Mouse (Mus musculus): ENCODE data around the gene Unc50. TPM values are rescaled to one million over a fixed set of nuclear protein-coding genes. Genes with fewer than 3 reads are reported as not detected.

Gene Unc50
- 127 and 138 TPM in 2 replicates for polyA plus RNA-seq (2014; fragmentation: Nextera tagmentation; extraction: Ambion mirVana)

GRCm38 (mm10) chr1:37429366-37430296, at the start of gene Unc50, which contains the start of gene Coa5:
Gene Unc50 (plus strand): TSS chr1:37430139.
Gene Coa5 (minus strand): TSS chr1:37430103.
- Histone ChIP-seq H3K4me1 (ENCODE audit: control insufficient read depth, insufficient read depth, low read length) (peaks cover 13% of the 10 kb centered on the region), H3K9me3 (ENCODE audit: control insufficient read depth, low read length) (no peaks in the 10 kb centered on the region), H3K27ac (ENCODE audit: low read depth, low read length) (no peak within 1 kb of the TSS), H3K4me2 (peak within 1 kb of the TSS; percentile 85), H3K27me3 (ENCODE audit: control insufficient read depth, insufficient read depth, low read length) (no peaks in the 10 kb centered on the region), H3K4me3 (ENCODE audit: low read depth, low read length) (peak within 1 kb of the TSS; percentile 89), H3K36me3 (ENCODE audit: control insufficient read depth, insufficient read depth, low read length) (peaks cover 7% of the 10 kb centered on the region), H3K9ac (ENCODE audit: low read length) (peak within 1 kb of the TSS; percentile 89)
- ATAC-seq (ENCODE audit: low FRiP score) (peak; percentile 98), DNase-seq (ENCODE audit: low spot score, missing footprints) (peak; percentile 98)
- WGBS, result 4% methylated on average over 57 of the region's 57 CpGs

- 0 out of 2 replicates have a peak, but pooled peaks cover 2% of the 10 kb centered on the region for H3K36me3 ChIP-seq (ENCODE audit: control insufficient read depth, insufficient read depth, low read length)
- no peak overlapping the region for H3K4me3 ChIP-seq (ENCODE audit: low read depth, low read length)
- H3K9me3 ChIP-seq (ENCODE audit: control insufficient read depth, low read length), result no peaks in the 10 kb centered on the region
- 97% methylated on average over 5 of the region's 5 CpGs for WGBS
- no peak overlapping the region for H3K4me2 ChIP-seq
- H3K27me3 ChIP-seq (ENCODE audit: control insufficient read depth, insufficient read depth, low read length), result no peaks in the 10 kb centered on the region
- no peak for DNase-seq (ENCODE audit: low spot score, missing footprints)
- H3K4me1 ChIP-seq (ENCODE audit: control insufficient read depth, insufficient read depth, low read length), result no peaks in the 10 kb centered on the region
- no peak overlapping the region for H3K27ac ChIP-seq (ENCODE audit: low read depth, low read length)
- no peak for ATAC-seq (ENCODE audit: low FRiP score)
- no peak overlapping the region for H3K9ac ChIP-seq (ENCODE audit: low read length)
Observed at GRCm38 (mm10) chr1:37380913-37381312, 49.0 kb upstream of the Unc50 start.

- Histone ChIP-seq H3K9me3 (ENCODE audit: control insufficient read depth, low read length) (no peaks in the 10 kb centered on the region), H3K27ac (ENCODE audit: low read depth, low read length) (no peak overlapping the region), H3K36me3 (ENCODE audit: control insufficient read depth, insufficient read depth, low read length) (0 out of 2 replicates have a peak, but pooled peaks cover 2% of the 10 kb centered on the region), H3K9ac (ENCODE audit: low read length) (no peak overlapping the region), H3K27me3 (ENCODE audit: control insufficient read depth, insufficient read depth, low read length) (no peaks in the 10 kb centered on the region), H3K4me3 (ENCODE audit: low read depth, low read length) (no peak overlapping the region), H3K4me1 (ENCODE audit: control insufficient read depth, insufficient read depth, low read length) (no peaks in the 10 kb centered on the region), H3K4me2 (no peak overlapping the region)
- WGBS, result 88% methylated on average over 3 of the region's 3 CpGs
- DNase-seq (ENCODE audit: low spot score, missing footprints) (no peak), ATAC-seq (ENCODE audit: low FRiP score) (no peak)
Observed at GRCm38 (mm10) chr1:37384304-37384703, 45.6 kb upstream of the Unc50 start.

DNA sequence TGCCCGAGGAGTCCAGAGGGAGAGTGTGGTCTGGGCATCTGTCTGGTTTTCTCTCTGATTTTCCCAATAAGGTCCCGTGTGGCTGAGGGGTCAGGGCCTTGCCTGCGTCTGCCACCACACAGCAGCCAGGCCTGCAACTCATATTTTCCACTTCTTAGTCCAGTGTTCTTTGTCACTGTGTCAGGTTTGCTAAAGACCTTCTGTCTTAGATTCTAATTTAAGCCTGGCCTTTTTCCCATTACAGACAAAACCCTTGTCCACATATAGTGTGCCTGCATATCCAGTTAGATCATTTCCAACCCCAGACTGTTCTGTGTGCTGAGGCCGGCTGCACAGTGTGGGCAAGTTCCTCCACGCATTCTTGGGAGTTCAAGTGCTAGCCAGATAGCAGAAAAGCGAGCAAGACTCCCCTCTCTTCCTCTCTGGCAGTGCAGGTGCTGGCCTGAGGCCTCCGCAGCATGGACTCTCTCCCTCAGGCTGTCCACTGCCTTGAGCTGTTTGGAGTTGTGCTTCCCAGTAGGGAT, 43.4 kb upstream of the Unc50 start:
- Histone ChIP-seq H3K4me3 (ENCODE audit: low read depth, low read length) (no peak overlapping the region), H3K9me3 (ENCODE audit: control insufficient read depth, low read length) (no peaks in the 10 kb centered on the region), H3K4me2 (no peak overlapping the region), H3K27me3 (ENCODE audit: control insufficient read depth, insufficient read depth, low read length) (no peaks in the 10 kb centered on the region), H3K4me1 (ENCODE audit: control insufficient read depth, insufficient read depth, low read length) (no peaks in the 10 kb centered on the region), H3K9ac (ENCODE audit: low read length) (no peak overlapping the region), H3K27ac (ENCODE audit: low read depth, low read length) (no peak overlapping the region), H3K36me3 (ENCODE audit: control insufficient read depth, insufficient read depth, low read length) (no peaks in the 10 kb centered on the region)
- 87% methylated on average over 7 of the region's 7 CpGs for WGBS
- DNase-seq (ENCODE audit: low spot score, missing footprints) (no peak), ATAC-seq (ENCODE audit: low FRiP score) (no peak)

- H3K4me1 ChIP-seq (ENCODE audit: control insufficient read depth, insufficient read depth, low read length), result no peaks in the 10 kb centered on the region
- no peak for DNase-seq (ENCODE audit: low spot score, missing footprints)
- 91% methylated on average over 5 of the region's 5 CpGs for WGBS
- ATAC-seq (ENCODE audit: low FRiP score), result no peak
- H3K27ac ChIP-seq (ENCODE audit: low read depth, low read length), result no peak overlapping the region
- no peaks in the 10 kb centered on the region for H3K36me3 ChIP-seq (ENCODE audit: control insufficient read depth, insufficient read depth, low read length)
- no peak overlapping the region for H3K4me2 ChIP-seq
- H3K9me3 ChIP-seq (ENCODE audit: control insufficient read depth, low read length), result no peaks in the 10 kb centered on the region
- H3K4me3 ChIP-seq (ENCODE audit: low read depth, low read length), result no peak overlapping the region
- no peak overlapping the region for H3K9ac ChIP-seq (ENCODE audit: low read length)
- no peaks in the 10 kb centered on the region for H3K27me3 ChIP-seq (ENCODE audit: control insufficient read depth, insufficient read depth, low read length)
Observed at GRCm38 (mm10) chr1:37393174-37393573, 36.8 kb upstream of the Unc50 start.

DNA sequence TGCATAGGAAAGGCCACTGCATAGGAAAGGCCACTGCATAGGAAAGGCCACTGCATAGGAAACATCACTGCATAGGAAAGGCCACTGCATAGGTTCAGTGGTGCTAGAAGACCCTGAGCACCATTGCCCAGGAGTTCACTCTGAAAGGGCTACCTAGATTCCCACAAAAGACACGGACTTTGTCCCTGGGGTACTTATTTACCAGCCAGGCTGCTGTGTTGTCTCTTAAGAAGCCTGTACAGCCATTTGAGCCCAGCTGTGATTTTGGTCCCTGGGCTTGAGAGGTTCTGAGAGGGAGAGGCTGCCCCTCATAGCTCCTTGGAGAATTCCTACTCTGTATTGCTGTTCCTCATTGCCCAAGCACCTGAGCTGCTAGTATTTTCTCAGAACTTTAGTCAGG, 33.5 kb upstream of the Unc50 start:
- Histone ChIP-seq H3K9ac (ENCODE audit: low read length) (no peak overlapping the region), H3K27me3 (ENCODE audit: control insufficient read depth, insufficient read depth, low read length) (no peaks in the 10 kb centered on the region), H3K36me3 (ENCODE audit: control insufficient read depth, insufficient read depth, low read length) (no peaks in the 10 kb centered on the region), H3K4me3 (ENCODE audit: low read depth, low read length) (no peak overlapping the region), H3K4me1 (ENCODE audit: control insufficient read depth, insufficient read depth, low read length) (no peaks in the 10 kb centered on the region), H3K9me3 (ENCODE audit: control insufficient read depth, low read length) (no peaks in the 10 kb centered on the region), H3K27ac (ENCODE audit: low read depth, low read length) (no peak overlapping the region), H3K4me2 (no peak overlapping the region)
- no peak for ATAC-seq (ENCODE audit: low FRiP score)
- DNase-seq (ENCODE audit: low spot score, missing footprints), result no peak
- WGBS, result 70% methylated on average over 1 of the region's 1 CpGs

DNA sequence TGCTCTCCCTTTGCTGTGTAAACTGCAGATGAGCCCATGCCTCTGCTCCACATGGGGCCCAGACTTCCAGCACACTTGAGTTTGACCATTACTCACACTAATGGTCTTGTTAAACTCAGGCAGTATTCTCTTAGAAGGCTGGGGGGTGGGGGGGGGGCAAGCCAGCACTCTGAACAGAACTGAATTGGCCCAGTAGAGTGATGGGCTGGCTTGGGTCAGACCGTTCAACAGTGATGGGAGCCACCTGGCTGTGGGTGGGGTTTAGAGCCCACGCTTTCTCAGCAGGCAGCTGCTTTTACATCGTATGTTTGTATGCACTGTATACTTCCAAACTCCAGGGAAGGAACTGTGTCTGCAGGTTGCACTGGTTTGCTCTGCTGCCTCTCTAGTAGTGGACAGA, 31.0 kb upstream of the Unc50 start:
- no peak overlapping the region for H3K27ac ChIP-seq (ENCODE audit: low read depth, low read length)
- 90% methylated on average over 3 of the region's 3 CpGs for WGBS

GRCm38 (mm10) chr1:37399734-37400133, 30.2 kb upstream of the Unc50 start:
- Histone ChIP-seq H3K9ac (ENCODE audit: low read length) (no peak overlapping the region), H3K27ac (ENCODE audit: low read depth, low read length) (0 out of 2 replicates have a peak overlapping the region, but pooled peaks have one; percentile 20), H3K4me3 (ENCODE audit: low read depth, low read length) (no peak overlapping the region), H3K4me2 (no peak overlapping the region), H3K4me1 (ENCODE audit: control insufficient read depth, insufficient read depth, low read length) (no peaks in the 10 kb centered on the region), H3K36me3 (ENCODE audit: control insufficient read depth, insufficient read depth, low read length) (no peaks in the 10 kb centered on the region), H3K27me3 (ENCODE audit: control insufficient read depth, insufficient read depth, low read length) (no peaks in the 10 kb centered on the region), H3K9me3 (ENCODE audit: control insufficient read depth, low read length) (no peaks in the 10 kb centered on the region)
- no peak for DNase-seq (ENCODE audit: low spot score, missing footprints)
- no peak for ATAC-seq (ENCODE audit: low FRiP score)
- WGBS, result 78% methylated on average over 8 of the region's 8 CpGs

More for the DNA sequence above, 31.0 kb upstream of the Unc50 start:
- Histone ChIP-seq H3K4me2 (no peak overlapping the region), H3K4me1 (ENCODE audit: control insufficient read depth, insufficient read depth, low read length) (no peaks in the 10 kb centered on the region), H3K9ac (ENCODE audit: low read length) (no peak overlapping the region), H3K27me3 (ENCODE audit: control insufficient read depth, insufficient read depth, low read length) (no peaks in the 10 kb centered on the region), H3K36me3 (ENCODE audit: control insufficient read depth, insufficient read depth, low read length) (no peaks in the 10 kb centered on the region), H3K9me3 (ENCODE audit: control insufficient read depth, low read length) (no peaks in the 10 kb centered on the region), H3K4me3 (ENCODE audit: low read depth, low read length) (no peak overlapping the region)
- ATAC-seq (ENCODE audit: low FRiP score) (no peak), DNase-seq (ENCODE audit: low spot score, missing footprints) (no peak)

GRCm38 (mm10) chr1:37401687-37402086, 28.3 kb upstream of the Unc50 start:
- WGBS, result 57% methylated on average over 4 of the region's 4 CpGs
- Histone ChIP-seq H3K4me2 (no peak overlapping the region), H3K9ac (ENCODE audit: low read length) (no peak overlapping the region), H3K9me3 (ENCODE audit: control insufficient read depth, low read length) (no peaks in the 10 kb centered on the region), H3K27ac (ENCODE audit: low read depth, low read length) (no peak overlapping the region), H3K36me3 (ENCODE audit: control insufficient read depth, insufficient read depth, low read length) (no peaks in the 10 kb centered on the region), H3K4me3 (ENCODE audit: low read depth, low read length) (no peak overlapping the region), H3K27me3 (ENCODE audit: control insufficient read depth, insufficient read depth, low read length) (no peaks in the 10 kb centered on the region), H3K4me1 (ENCODE audit: control insufficient read depth, insufficient read depth, low read length) (no peaks in the 10 kb centered on the region)
- ATAC-seq (ENCODE audit: low FRiP score) (peak; percentile 52; the same call in 1 of the 2 replicates), DNase-seq (ENCODE audit: low spot score, missing footprints) (no peak)
